Mouse (Mus musculus) cerebellum, postnatal 14 days (tissue): ENCODE measurements at regions not wholly inside any gene's neighbourhood (a gene's known extent, or its start where the extent isn't known, plus 50 kb on each side); places are given as distances from the start of the nearest gene placed in this dataset.

Experiments used
- DNase-seq, 2 experiments: peaks; one replicate each; pipeline ENCODE4 v3.0.0; 2021; ENCODE audit warnings: mixed read lengths in 2 of 2

DNA sequence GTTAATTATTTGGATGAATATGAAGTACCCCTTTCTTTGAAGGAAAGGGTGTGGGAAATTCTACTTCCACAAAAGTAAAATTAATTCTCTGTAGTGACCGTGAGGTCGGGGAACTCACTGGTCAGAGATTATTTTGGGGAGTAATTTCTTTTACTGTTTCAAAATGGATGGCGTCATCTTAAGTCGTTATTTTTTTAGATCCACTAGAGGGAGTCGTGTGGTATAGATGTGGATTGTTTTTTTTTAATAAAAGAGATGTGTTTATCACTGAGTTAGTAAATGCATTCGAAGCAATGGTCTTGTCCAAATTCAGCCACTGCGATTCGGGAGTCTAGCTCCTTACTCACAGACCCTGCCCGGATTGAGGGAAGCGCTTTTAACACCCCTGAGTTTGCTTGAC is 100.8 kb upstream of the Lsm14a start:
- DNase-seq, result peak; percentile 12 to 20

DNA sequence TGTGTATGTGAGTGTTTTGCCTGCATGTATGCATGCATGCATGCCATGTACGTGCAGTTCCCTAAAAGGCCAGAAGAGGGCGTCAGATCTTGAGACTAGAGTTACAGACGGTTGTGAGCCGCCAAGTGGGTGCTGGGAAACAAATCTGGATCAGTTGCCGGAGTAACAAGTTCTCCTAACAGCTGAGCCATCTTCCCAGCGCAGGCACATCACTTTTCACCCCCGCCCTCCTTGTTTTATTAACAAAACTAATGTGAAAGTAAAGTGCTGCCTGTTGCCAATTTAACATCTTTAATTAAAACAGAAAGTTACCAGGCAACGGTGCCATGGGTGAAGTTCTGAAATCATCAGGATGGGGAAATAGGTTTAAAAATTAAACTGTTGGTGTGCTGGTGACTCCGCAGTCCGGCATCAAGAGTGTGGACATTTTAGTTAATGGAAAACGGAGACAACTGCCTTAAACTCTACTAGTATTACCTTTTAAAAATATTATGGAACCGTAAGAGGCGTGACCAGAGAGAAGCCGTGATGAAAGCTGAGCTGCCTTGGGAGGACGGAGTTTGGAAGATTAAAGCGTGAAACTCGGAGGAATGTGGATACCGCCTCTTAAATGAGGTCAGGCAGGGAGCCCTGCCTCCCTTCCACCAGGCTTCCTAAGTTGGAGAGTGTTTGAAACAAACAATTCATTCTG is 91.9 kb upstream of the Lsm14a start:
- DNase-seq, result peak in 1 of 2 experiments; percentile 21

DNA sequence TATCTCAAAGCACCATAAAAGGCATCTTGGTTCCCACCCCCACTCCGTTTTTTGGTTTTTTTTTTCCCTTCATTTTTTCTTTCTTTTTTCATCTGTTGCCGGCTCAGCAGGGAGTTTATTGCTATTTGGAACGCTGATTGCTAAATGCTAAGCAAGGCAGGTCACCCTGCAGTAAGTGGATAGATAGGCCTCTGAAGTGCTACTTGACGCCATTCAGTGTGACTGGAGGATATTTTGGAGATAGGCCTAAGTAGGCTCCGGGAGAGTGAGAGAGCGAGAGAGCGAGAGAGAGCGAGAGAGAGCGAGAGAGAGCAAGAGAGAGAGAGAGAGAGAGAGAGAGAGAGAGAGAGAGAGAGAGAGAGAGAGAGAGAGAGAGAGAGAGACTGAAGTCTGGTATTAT is 90.3 kb upstream of the Lsm14a start:
- DNase-seq, result no peak

- no peak for DNase-seq
These were observed 87.7 kb upstream of the Lsm14a start for GRCm38 (mm10) chr7:34480771-34481170.

DNA sequence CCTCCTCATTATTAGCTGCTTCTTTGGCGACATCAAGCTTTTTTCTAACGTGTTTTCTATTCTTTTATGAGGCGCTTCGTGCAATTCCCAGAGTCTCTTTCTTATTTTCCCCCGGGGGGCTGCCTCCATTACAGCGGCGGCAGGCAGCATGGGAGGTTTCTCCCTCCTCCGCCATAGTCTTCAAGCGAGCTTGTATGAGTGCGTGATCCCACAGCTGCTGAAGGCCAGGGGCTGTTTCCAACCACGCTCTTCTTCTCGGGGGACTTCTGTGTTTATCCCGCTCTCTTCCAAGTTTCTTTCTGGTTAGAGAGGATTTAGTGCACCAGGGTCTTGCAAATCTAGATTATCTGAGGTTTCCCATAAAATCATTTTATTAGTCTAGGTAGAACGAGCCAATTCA is 77.9 kb upstream of the Lsm14a start:
- DNase-seq, result no peak

DNA sequence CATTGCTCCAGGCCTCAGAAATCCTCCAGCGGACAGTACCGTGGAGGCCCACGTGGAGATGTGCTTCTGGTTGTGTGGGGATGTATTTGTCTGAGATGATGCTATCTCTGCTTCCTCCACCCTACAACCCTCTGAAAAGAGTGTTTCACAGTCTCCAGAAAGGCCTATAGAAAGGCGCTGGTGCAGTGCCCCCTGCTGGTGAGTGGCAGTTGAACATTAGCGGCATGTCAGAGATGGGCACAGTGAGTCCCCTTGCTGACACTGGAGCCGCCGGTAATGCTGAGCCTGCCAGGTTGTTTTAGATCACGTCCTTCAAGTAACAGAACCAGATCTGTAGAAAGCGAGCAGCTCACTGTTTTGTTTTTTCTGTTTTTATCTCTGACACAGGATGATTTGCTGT is 69.0 kb upstream of the Lsm14a start:
- DNase-seq, result peak; percentile 58 to 73

- no peak for DNase-seq
These were observed 66.8 kb upstream of the Lsm14a start for GRCm38 (mm10) chr7:34459834-34460495.

GRCm38 (mm10) chr7:34458851-34459250 is 65.7 kb upstream of the Lsm14a start:
- no peak for DNase-seq

DNA sequence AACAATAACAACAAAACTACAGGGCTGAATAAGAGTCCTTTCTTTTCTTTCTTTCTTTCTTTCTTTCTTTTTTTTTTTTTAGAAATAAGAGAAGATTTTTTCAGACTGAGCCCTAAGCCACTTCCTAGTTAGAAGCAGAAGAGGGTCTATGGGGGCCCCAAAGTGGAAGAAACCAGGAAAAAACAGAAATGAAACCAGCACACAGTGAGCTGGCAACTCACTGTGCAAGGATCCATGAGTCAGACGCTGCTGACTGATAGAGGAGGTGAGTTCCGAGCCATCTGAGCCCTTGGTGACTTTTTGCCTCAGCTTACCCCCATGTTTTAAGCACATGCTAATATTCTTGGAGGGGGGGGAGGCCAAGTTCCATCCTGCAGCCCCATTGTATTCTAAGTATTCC is 55.2 kb upstream of the Lsm14a start:
- DNase-seq, result no peak

DNA sequence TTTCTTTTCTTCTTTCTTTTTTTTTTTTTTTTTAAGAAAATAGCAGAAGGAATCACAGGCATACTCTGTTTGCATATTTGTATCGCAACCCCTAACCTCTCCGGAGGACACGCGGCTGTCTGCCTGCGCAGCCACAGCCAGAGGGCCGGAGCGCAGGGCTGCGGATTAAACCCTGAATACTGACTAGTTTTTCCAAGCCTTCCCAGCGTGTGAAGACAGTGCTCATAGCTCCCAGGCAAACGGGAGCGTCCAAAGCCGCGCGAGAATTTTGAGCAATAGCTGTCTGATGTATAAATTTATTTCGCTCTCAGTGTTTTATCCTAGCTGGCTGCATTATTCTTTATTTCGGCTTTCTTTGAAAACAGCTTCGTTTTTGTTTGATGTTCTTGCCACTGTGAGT is 51.1 kb upstream of the Lsm14a start:
- DNase-seq, result no peak
